Mouse (Mus musculus) splenic B cell, adult 2 months (primary cell): Measurements from ENCODE around the gene Scrn3.

Source experiments
- DNase-seq: peaks from one replicate; pipeline ENCODE4 v3.0.0-alpha.2; 2011; ENCODE audit warnings: low read depth, low spot score
- H3K27me3 ChIP-seq: 2 replicates; pipeline ENCODE4 v1.6.1; 2012; ENCODE audit warnings: mild to moderate bottlenecking, low read length, moderate library complexity, mixed read lengths; ENCODE audit not compliant: control insufficient read depth, poor library complexity, insufficient read depth, severe bottlenecking
- H3K36me3 ChIP-seq: 2 replicates; pipeline ENCODE4 v1.6.1; 2012; ENCODE audit warnings: mild to moderate bottlenecking, low read length, moderate library complexity, mixed read lengths; ENCODE audit not compliant: control insufficient read depth, poor library complexity, insufficient read depth, severe bottlenecking

The Scrn3 gene

DNA sequence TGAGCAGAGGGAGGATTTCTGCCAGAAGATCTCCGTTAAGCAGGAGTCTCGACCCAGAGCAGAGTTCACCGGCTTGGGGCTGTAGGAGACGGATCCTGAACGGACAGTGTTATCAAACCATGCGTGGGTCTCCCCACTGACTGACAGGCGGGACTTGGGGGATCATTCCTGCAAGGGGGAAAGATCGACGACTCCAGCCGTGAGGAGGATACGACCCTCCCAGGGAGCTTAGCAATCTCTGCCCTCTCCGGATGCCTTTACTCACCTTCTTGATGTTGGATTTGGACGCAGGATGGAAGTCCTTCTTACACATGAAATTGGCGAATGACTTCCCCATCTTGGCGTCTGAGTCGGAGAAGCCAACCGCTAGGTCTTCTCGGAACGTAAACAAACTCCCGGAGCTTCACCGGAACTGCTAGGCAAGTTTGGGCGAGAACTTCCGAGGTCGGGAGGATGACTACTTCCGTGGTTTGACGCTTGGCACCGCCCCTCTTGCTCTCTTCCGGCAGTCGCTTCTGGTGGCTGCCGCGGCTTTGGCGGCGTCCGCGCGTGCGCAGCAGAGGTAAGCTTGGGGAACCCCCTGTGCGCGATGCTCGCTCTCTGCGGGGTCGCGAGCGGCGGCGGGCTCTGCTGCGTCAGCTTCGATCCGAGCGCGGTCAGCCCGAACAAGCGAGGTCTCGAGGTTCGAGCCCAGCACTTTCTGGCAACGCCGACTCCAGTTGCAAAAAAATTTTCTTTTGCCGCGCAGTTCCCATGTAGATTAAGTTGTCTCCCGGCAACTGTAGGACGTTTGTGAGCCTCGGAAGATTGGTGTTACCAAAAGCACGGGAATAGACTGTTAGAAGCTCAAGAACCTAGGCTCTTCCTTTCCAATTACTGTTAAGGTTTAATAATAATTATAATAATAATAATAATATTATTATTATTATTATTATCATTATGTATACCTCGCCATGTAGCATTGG is at the start of gene Scrn3, which contains the start of gene Cir1:
Gene Scrn3 (plus strand): TSS at position 450 of the 965 bp plus-strand sequence.
Gene Cir1 (minus strand): TSS at position 550 of the 965 bp plus-strand sequence.
- Histone ChIP-seq H3K36me3 (peaks cover 6% of the 10 kb centered on the region; the same call in 1 of the 2 replicates), H3K27me3 (no peaks in the 10 kb centered on the region)
- peak; percentile 98 for DNase-seq

DNA sequence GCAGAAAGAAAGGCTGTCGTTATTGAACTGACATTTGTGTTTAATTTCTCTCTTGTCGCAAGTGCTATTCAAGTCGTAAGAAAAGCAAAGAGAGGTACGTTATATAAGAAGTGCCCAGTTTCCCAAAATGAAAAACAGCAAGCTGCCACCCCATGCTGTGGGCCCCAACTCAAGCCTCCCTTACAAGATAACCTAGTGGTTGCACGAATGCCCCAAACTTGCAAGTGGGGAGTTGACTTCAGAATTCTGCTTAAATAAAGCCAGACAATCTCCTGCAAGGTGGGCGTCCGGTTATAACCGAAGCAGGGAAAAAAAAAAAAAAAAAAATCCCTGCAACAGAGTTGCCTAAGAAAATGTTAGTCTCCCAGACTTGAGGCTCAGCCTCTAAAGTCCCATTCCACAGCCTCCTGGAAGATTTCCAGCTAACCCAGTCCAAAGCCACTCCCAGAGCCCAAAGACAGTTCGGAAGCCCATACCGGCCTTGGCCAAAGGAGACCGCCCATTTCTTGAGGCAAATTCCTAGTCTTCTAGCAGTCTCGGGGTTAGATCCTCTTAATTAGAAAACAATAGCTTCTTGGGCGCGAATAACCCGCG is 49.1 kb upstream of the Scrn3 start:
- Histone ChIP-seq H3K27me3 (no peaks in the 10 kb centered on the region; the same call in none of the 2 replicates), H3K36me3 (no peaks in the 10 kb centered on the region)
- no peak for DNase-seq

DNA sequence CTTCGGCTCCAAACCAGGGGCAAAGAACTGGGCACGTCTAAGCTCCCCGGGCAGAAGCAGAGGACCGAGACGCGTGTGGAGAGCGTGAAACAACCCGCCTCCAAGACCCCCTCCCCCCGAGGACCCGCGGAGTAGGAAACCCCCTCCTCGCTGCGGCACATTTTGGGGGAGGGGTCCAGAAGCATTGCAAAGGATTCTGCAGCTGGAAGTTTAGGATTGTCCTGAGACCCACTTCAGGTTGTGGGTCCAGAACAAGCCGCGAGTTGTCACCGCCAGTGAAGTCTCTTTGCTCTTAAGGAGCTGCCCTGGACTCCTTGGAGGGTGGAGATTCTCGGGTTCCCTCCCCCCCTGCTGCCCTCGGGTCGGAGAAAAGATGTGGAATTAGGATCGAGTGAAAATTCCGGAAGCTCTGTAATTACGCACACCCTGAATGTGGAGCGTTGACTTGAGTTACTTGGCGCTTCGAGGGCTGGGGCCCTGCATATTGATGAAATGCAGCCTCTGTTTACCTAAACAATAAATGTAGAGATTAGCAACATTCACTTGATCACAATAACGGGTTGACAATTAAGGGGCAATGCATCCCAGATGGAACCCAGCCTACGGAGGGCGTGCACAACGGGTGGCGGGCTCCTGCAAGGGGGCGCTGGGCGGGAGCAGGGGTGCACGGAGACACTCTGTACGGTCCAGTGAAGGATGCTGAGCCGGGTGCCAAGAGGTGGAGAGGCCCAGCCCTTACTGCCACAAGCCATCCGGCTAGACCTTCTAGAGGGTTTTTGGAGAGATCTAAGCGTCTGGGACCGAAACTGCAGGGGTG is 48.4 kb upstream of the Scrn3 start:
- H3K27me3 ChIP-seq, result no peaks in the 10 kb centered on the region; the same call in none of the 2 replicates
- H3K36me3 ChIP-seq, result no peaks in the 10 kb centered on the region
- no peak for DNase-seq

DNA sequence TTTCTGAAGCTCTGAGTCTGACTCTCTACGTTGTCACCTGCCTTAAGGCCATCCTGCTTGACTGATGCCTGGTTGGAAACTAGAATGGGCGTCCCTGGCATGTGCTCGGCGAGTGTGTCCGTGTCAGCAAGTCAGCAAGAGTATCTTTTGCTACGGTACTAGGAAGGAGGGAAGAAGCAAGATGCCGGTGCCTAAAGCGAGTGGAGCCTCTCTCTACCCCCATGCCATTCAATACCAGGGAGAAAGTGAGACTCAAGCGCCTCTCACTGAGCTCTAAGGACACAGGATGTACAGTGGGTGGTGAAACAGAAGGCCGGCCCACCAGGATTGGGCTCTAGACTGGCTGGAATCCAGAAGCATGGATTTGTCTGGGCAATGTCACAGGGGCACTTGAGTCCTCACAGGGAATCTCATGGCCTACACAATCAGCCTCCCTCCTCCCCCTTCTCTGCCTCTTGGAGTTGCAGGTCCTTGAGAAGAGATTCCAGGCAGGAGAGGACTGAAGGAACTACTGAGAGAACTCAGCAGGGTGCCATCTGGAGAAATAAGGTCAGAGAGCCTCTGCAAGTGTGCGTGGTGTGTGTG is 47.7 kb upstream of the Scrn3 start:
- Histone ChIP-seq H3K36me3 (no peaks in the 10 kb centered on the region), H3K27me3 (no peaks in the 10 kb centered on the region; the same call in none of the 2 replicates)
- peak; percentile 11 for DNase-seq

DNA sequence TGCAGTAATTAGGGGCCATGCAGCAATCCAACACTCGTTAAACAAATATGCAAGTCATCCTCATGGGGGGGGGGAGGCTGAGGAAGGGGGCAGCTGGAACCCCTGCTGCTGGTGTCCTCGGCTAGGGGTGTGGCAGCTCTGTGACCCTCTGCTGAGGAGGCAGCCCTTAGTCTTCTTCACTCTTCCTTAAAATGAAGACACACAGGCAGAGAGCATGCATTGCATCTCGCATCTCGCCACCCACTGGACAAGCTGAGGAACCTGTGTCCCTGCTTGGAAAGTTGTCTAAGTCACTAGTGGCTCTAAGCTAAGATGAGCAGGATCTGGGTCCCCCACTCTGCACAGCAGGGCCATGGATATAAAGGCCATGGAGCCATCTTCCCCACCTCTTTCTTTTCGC is 46.4 kb upstream of the Scrn3 start:
- DNase-seq, result peak; percentile 31
- H3K36me3 ChIP-seq, result no peaks in the 10 kb centered on the region
- H3K27me3 ChIP-seq, result no peaks in the 10 kb centered on the region; the same call in none of the 2 replicates

DNA sequence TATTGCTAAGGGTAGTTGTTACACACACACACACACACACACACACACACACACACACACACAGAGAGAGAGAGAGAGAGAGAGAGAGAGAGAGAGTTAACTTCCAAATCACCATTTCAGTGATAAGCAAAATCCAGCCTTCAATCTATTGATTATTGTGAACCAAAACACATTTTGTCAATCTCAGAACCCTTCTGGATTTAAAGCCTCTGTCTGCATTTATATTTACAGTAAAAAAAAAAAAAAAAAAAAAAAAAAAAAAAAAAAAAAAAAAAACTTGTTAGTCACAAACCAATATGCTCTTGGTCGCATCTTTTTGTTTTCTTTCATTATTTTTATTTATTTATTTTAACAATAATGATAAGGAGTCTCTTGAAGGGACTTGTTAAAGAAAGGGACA is 45.8 kb upstream of the Scrn3 start:
- DNase-seq, result no peak
- Histone ChIP-seq H3K27me3 (no peaks in the 10 kb centered on the region; the same call in none of the 2 replicates), H3K36me3 (no peaks in the 10 kb centered on the region)

DNA sequence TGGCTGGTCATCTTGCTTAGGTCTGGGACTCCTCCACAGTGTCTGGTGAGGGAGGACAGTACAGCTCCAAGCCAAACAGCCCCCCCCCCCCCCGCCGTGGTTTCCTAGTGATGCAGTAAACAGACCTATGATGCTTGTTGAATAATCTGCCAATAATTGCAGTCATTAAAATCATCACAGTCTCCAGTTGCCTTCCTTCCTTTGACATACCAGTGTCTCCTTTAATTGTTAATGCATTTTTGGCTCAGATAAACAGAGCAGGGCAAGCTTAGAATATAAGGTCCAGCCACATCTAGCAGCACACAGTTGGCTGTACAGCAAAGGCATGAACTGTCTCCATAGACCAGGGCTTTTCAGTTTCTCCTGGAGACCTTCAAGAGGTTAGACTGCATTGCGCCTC is 45.2 kb upstream of the Scrn3 start:
- Histone ChIP-seq H3K27me3 (no peaks in the 10 kb centered on the region; the same call in none of the 2 replicates), H3K36me3 (no peaks in the 10 kb centered on the region)
- no peak for DNase-seq

DNA sequence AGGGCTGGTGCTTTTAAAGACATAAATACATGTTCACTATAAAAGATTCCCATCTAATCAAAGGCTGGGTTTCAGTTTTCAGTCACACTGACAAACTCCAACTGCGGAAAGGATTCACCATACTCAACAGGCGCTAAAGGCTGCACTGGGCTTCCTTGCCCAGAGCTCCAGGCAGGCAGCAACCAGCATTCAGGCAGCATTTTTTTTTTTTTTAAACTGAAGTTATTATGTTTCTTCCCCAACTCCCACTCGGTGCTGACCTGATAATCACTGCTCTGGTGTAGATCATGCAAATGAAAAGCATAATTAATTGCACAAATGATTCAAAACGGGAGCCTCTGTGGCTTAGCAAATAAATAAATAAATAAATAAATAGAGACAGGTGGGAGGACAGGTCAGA is 44.6 kb upstream of the Scrn3 start:
- Histone ChIP-seq H3K27me3 (no peaks in the 10 kb centered on the region; the same call in none of the 2 replicates), H3K36me3 (no peaks in the 10 kb centered on the region)
- no peak for DNase-seq

DNA sequence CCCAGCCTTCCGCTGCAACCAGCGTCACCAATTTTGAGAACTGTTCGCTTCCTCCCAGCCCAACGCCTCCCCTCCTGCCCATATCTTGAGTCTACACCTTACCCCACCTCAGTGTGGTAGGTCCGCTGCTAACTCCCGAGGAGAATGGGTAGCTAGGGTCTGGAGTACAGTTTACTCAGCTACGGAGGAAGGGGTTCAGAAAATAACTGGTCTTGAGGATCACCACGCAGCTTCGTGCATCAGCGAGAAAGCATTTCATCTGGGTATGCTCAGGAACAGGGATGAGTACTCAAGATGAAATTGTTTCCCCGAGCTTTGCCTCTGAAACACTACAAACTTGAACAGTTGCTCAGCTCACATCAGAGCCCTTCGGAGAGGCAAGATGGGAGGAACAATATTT is 44.1 kb upstream of the Scrn3 start:
- DNase-seq, result peak; percentile 30
- Histone ChIP-seq H3K27me3 (no peaks in the 10 kb centered on the region; the same call in none of the 2 replicates), H3K36me3 (no peaks in the 10 kb centered on the region)

DNA sequence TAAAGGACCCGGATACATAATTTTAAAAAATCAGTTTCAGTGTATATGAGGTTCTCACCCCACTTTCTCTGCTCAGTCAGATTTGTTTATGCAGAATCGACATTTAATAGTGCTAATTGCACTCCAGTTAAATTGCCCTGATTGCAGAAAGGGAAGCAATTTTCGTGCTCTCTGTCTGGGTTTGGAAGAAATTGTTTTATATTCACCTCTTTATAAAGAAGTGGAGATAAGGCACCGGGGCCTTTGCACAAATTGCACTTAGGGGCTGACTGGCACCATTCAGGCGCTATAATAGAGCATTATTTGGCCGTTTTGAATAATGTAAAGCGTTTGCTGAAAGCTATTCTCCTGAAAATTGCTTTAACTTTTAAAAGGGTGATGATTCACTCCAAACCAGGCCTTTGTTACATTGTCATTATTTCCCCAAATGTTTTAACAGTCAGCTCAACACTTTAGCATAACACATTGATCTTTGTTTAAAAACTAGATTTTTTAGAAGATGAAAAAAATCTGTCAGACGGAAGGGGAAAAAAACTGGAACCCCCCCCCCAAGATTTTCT is 43.5 kb upstream of the Scrn3 start:
- no peaks in the 10 kb centered on the region for H3K36me3 ChIP-seq
- DNase-seq, result no peak
- peaks cover 1% of the 10 kb centered on the region for H3K27me3 ChIP-seq

DNA sequence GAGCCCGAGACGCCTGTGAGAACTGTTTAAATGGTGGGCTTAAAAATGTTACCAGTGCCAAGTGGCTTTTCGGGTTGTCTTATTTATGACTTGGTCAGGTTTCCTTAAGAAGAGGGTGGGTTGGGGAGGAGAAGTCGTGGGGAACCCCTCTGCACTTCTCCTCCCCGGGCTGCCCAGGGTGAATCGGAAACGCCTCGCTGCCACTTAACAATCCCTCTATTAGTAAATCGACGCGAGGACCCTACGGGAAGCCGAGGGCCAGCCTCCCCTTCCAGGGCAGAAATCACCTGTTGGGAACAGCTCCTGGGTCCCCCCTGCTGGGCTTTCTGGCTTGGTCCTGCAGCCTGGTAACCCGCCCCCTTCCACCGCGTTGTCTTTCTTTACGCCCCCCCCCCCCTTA is 42.7 kb upstream of the Scrn3 start:
- H3K36me3 ChIP-seq, result no peaks in the 10 kb centered on the region
- peak; percentile 16 for DNase-seq

DNA sequence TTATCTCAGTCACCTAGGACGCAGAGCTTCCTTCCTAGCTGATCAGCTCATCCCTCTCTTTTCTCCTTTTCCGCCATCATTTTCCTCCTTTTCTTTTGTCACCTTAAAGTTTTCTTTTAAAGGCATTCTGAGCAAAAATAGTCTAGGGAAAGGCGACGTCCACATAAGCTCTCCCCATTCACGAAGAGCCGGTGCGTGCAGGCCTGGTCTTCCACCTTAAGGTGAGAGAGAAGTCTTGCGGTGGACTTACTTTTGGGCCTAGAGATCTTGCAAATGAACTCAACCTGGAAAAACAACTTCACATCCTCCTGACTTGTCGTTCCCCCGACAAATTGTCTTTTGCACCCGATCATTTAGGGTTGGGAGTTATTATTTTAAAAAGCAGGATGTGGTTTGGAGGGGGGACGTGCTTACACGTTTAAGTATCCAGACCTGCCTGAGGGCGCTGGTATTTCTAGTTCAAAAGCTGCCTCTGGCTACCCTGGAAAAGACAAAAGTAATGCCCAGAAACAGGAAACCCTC is 42.3 kb upstream of the Scrn3 start:
- H3K27me3 ChIP-seq, result peaks cover 2% of the 10 kb centered on the region
- no peaks in the 10 kb centered on the region for H3K36me3 ChIP-seq
- DNase-seq, result peak; percentile 40

More for the DNA sequence above, 42.7 kb upstream of the Scrn3 start:
- peaks cover 2% of the 10 kb centered on the region for H3K27me3 ChIP-seq

DNA sequence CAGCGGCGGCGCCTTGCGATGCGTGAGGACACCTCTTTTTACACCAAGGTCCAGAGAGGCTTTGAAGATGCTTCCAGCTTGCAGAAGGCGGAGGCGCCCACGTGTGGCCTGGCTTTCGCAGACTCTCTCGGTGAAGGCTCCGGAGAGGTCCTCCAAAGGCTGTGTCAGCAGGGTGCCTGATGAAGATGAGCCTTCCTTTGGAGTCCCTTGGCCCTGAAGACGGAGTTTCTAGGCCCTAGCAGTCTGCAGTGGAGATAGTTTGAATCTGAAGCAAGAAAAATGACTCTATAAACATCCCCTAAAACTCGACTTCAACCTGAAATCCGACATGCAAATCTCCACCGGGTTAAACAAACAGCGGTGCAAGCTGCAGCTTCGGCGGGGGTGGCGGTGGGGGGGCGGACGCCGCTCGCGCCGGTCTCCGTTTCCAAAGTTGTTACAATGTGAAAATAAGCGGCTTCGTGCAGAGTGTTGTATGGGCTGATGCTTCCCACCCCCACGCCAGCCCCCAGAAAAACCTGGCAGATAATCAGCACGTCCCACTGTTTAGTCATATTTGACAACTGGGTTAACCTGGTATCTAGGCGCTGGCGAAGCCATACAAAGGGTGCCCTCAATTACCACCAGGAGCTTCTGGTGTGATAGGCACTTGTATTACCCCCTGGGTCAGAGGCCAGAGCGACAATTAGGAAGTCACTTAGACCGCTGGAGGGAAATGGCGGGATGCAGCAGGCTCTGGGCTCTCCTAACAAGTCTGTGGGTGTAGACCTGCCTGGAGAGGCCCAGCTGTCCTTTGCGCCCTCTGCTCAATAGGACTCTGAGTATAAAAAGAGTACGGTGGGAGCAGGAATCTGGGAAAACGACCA is 41.6 kb upstream of the Scrn3 start:
- H3K36me3 ChIP-seq, result no peaks in the 10 kb centered on the region
- H3K27me3 ChIP-seq, result peaks cover 2% of the 10 kb centered on the region
- DNase-seq, result peak; percentile 52
